Mouse (Mus musculus) megakaryocyte, adult 5-6 weeks (primary cell): ENCODE results near the gene Scarf2. TPM values are rescaled to one million over a fixed set of nuclear protein-coding genes. Genes with fewer than 3 reads are reported as not detected.

Experiments used
- ATAC-seq: 2 replicates; pipeline ENCODE4 v1.8.0; 2016; ENCODE audit warnings: mild to moderate bottlenecking, inconsistent platforms; ENCODE audit not compliant: poor library complexity, severe bottlenecking
- total RNA-seq, 2 experiments: library from RNA; stranded (forward) in 1 of 2; stranded (reverse) in 1 of 2; fragments of 153-499, 151-499 nt in 1 of 2; fragments of 221-1000, 200-1000 nt in 1 of 2; gene quantifications; 2 replicates each; pipeline versions ENCODE4 v1.2.3 to v1.2.4; 2015 to 2017

Gene Scarf2
- total RNA-seq, 2 experiments from 2014 or later: 0.07 TPM; not detected in 1

DNA sequence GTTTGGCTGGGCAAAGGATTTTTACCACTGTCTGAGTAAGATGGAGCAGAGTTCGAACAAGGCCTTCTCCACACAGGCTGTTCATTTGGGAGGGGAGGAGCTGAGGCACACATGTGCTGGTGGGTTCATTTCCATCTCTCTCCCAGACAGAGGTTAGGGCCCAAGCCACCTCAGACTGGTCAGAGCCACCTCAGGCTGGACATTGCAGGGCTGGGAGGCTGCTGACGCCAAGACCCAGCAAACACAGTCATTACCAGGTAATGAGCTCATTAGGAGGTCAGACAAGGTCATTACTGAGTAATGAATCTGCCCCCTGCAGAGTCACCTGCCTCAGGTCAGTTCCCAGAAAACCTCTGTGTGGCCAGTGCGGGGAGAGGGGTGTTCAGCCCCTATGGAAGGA lies 31.8 kb downstream of the Scarf2 start:
- no peak for ATAC-seq

DNA sequence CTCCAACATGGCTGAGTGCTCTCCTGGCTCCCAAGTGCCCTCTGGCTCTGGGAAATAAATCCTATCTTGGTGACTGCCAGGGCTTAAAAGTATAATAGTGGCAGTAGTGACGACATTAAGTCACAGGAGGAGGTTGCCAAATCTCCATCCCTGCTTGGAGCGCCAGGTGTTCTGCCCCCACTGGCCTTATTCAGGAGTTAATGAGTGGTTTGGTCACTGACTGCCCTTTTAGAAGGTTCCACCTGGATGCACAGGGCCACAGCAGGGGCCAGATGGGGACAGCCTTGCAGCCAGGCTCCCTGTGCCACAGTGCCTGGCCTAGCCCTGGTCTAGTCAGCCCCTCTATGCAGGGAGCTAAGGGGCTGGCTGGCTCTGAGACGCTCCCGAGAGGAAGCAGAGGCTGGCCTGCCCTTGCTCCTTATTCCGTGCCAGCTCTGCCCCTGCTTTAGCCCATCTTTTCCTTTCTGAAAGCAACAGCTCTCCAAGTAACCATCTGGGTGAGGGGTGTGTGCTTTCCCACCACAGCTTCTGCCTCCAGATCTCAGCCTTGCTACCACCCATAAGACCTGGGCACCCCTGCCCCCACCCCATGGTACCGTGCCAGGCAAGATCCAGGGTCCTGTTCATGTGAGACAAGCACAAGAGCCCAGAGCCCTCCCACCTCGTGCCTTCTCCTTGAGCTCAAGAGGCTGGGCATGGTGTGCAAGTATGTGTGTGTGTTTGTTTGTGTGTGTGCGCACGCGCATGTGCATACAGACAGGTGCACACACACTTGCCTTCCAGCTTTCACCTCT lies 33.5 kb downstream of the Scarf2 start:
- no peak for ATAC-seq

- no peak for ATAC-seq
These were observed 34.7 kb downstream of the Scarf2 start for GRCm38 (mm10) chr16:17831781-17832180.

- no peak for ATAC-seq
These were observed 35.7 kb downstream of the Scarf2 start, which contains the start of gene B830017H08Rik for GRCm38 (mm10) chr16:17832821-17833220. Gene B830017H08Rik, plus strand, starts transcription at chr16:17833121.

- no peak for ATAC-seq
These were observed 36.2 kb downstream of the Scarf2 start for GRCm38 (mm10) chr16:17833321-17833680.

DNA sequence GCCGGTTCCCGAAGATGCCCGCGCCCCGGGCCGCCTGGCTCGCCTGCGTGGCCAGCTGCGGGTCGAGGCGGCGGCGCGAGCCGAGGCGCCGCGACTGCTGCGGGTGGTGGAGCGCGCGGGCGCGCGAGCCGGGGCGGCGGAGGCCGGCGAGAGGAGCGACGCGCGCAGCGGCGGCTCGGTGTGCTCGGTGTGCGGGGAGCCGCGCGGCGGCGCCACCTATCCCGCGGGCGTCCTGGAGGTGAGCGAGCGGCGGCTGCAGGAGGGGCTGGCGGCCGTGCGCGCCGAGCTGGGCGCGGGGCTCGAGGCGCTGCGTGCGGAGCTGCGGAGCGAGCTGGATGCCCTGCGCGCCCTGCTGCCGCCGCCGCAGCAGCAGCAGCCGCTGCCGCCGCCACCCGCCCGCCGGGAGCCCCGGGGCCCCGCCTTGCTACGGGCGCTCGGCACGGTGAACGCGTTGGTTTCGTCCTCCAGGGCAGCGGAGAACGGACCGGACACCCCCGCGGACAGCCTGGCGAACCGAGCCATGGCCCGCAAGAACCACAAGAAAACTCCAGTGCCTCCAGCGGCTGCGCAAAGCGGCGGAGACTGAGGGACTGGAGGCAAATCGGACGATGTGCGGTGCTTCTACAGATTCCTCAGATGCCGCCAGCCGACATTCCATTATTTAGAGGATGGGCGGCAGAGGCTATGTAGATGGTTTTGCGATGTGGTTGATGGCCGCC lies 36.8 kb downstream of the Scarf2 start:
- no peak for ATAC-seq

DNA sequence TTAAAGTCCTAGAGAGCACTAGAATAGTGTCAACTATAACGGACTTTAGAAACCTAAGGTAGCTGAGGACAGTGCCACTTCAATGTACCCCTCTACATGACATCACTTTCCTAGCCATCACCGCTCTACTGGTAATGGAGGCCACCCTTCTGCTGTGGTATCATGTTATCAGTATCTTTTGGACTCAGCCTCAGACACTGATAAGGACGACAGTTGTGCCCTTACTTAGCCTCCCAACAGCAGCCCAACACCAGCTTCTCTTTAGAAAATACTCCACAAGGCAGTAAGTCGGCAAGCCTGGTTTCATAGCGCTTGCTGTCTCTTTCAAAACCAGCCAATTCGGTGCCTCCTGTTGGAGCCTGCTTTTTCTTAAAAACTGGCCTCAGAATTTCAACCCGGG lies 37.5 kb downstream of the Scarf2 start:
- ATAC-seq: no peak

DNA sequence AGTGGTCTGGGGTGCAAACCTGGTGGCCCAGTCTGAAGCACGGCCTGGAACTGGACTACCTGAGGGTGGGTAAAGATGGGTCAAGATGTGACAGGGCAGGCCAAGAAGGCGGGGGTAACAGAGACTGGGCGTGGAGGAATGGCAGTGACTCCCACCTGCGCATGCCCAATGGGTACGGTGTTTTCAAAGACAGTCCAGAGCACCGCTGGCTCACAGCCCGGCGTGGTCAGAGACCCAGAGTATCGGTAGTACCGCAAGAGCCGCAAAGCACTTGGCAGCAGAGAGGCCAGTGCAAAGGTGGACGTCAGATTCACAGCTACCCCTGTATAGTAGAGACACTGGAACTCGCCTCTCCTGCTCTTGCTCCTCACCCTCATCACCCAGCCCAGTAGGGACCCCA lies 38.4 kb downstream of the Scarf2 start:
- ATAC-seq: no peak

GRCm38 (mm10) chr16:17838051-17838450 lies 41.0 kb downstream of the Scarf2 start, which contains the start of gene Car15:
Gene Car15, minus strand, starts transcription at chr16:17838364.
- no peak for ATAC-seq

DNA sequence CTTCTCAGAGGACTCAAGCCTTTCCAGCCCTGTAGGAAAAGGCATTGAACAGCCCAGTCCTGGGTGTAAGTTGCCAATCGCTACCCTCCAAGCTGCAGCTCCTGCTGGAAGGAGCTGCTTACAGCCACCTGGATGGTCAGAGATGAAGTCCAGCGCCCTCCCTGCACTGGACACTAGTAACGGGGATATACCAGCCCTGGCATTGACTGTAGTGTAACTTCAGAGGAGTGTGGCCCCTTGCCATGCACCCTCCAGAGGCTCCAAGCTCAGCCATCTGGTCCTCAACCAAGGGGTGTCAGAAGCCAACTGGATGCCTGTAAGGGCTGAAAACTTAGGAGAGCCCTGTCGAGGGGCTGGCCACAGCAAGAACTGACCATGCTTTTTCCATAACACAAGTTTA lies 42.9 kb downstream of the Scarf2 start:
- no peak for ATAC-seq

DNA sequence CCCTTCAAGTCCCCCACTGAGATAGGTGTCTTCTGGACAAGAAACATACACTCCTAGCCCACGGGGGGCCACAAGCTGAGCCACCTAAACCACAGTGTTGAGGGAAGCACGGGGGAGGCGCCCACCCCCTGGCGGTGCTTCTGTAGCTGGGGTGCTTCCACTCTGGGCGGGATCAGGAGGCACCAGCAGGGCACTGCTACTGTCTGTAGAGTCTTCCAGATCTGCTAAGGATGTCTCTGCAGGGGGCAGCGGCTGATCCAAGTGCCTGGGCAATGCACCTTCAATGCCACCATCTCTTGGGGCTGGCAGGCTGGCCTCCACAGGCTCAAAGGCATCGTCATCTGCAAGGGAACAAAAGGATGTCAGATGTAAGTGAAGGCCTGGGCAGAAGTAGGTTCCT lies 45.4 kb downstream of the Scarf2 start:
- ATAC-seq: no peak

DNA sequence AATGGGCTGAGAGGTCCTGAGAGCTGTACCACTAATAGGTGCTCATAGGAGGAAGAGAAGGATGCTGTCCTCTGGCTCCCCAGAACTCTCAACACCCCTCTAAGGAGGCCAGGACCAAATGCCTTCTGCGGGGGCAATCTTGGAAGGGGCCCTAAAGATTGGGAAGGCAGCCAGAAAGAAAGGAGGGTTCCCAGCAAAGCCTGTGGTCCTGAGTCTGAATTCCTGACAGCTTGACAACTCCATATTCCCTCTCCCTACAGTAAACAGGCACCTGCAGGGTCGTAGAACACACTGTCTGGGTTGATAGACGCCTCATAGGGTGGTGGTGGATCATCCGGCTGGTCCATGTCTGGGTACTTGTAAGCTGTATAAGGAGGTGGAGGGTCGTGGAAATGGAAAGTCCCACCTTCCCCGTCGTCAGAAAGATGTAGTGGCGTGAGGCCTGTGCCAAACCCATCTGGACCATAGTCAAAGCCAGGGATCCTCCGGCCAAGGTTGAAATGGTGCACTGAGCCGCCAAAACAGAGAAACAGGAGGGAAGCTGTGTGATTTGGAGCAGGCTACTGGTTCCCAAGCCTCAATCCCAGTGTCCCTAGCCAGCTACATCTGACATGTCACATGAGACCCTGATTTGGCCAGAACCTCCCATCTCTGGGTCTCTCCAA lies 46.8 kb downstream of the Scarf2 start:
- ATAC-seq: no peak

DNA sequence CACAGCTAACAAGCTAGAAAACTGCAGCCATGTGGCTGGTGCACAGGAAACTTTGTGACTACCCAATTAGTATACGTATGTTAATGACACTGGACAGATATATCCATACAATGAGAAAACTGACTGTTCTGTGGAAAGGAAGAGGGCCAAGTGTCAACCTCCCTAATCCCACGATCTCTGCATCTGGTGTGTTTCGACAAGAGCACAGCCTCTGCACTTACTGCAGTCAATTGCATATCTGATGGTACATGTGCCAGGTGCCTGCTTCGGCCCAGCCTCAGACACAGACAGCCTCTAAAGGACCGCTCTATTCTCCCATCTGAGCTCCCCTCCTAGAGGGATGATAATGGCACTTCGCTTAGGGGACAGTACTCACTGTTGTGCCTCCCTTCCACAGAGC lies 51.3 kb downstream of the Scarf2 start:
- ATAC-seq: no peak

- ATAC-seq: peak; percentile 35; the same call in 1 of the 2 replicates
These were observed 51.8 kb downstream of the Scarf2 start for GRCm38 (mm10) chr16:17848928-17849327.

GRCm38 (mm10) chr16:17849486-17849885 lies 52.4 kb downstream of the Scarf2 start:
- no peak for ATAC-seq

DNA sequence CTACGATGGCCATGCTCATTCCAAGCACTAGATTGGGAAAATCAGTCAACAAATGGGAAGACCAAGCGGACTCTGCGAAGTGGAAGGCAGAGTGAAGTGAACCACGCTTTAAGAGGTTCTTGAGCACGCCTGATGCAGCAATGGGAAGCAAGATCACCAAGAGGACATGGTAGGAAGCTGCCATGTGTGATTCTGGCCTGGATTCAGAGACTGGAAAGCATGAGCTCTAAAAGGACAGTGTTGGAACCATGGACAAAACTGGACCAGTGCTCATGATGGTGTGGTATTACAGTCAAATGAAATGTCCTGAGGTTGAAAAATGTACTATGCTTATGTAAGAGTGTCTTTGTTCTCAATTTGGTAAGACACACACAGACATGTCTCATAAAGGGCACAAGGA lies 54.2 kb downstream of the Scarf2 start:
- no peak for ATAC-seq

DNA sequence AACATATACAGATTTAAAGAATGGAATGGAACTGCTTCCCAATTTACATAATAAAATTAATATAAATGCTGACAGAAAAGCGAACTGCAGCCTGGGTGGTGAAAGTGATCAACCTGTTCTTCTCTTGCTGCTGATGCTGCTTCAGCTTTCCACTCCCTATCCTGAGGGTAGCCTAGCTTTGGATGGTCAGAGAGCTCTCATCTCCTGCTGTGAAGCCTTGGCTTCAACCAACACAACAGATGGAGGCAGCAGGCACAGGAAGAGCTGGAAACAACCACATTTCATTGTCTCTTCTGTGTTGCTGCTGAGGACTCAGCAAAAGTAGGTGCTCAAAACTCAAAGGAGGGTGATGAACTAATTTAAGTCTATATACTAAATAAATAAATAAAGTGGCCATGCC lies 54.8 kb downstream of the Scarf2 start:
- no peak for ATAC-seq

GRCm38 (mm10) chr16:17853263-17853662 lies 56.2 kb downstream of the Scarf2 start:
- ATAC-seq: no peak

DNA sequence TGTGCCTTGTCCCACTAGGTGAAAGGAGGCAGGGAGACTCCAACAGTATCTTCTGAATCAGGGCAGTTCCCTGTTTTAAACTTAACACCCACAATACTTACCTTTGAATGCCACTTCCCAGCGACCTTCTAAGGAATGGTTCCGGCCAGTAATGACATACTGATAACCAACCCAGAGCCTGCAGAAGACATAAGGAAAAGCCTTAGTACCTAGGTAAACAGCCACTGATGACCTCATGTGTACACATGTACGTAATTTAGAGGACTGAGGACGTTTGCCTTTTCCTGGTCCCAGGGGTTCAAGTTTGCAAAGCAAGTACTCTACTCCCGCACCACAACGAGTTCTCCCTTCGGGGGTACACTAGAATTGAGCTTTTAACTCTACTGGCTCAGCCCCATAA lies 60.1 kb downstream of the Scarf2 start:
- ATAC-seq: no peak
